Mouse (Mus musculus) lung, adult 18-20 months (tissue): ENCODE results near the gene Art2b.
A peak's percentile ranks its signal among the peaks of the same experiment; 100 is the strongest.
"Not testable (repeated sequence)": the region's sequence is repeated elsewhere in the genome, so short reads cannot be mapped to it uniquely, and the experiment has no call there.

Source experiments
- DNase-seq, 2 experiments: peaks; one replicate each; pipeline ENCODE4 v3.0.0; 2022; ENCODE audit warnings: mixed read lengths in 2 of 2

Gene Art2b

GRCm38 (mm10) chr7:101585408-101585807, at the start of gene Art2b:
Gene Art2b, minus strand, starts transcription at chr7:101585600.
- no peak for DNase-seq

- no peak for DNase-seq
Measured at GRCm38 (mm10) chr7:101634513-101634912, 49.1 kb upstream of the Art2b start.

- DNase-seq: no peak
Measured at GRCm38 (mm10) chr7:101633629-101634177, 48.3 kb upstream of the Art2b start.

GRCm38 (mm10) chr7:101628481-101628880, 43.1 kb upstream of the Art2b start:
- no peak for DNase-seq

GRCm38 (mm10) chr7:101627166-101627565, 41.8 kb upstream of the Art2b start:
- not testable (repeated sequence) for DNase-seq

- no peak for DNase-seq
Measured at GRCm38 (mm10) chr7:101624283-101624682, 38.9 kb upstream of the Art2b start.

GRCm38 (mm10) chr7:101621861-101622260, 36.5 kb upstream of the Art2b start:
- not testable (repeated sequence) for DNase-seq

- DNase-seq: peak; percentile 7 to 24
Measured at GRCm38 (mm10) chr7:101620373-101620772, 35.0 kb upstream of the Art2b start.

- DNase-seq: no peak
Measured at GRCm38 (mm10) chr7:101618273-101618672, 32.9 kb upstream of the Art2b start.

GRCm38 (mm10) chr7:101617438-101618165, 32.2 kb upstream of the Art2b start:
- no peak for DNase-seq

GRCm38 (mm10) chr7:101616136-101616835, 30.9 kb upstream of the Art2b start:
- DNase-seq: no peak

GRCm38 (mm10) chr7:101615406-101615805, 30.0 kb upstream of the Art2b start:
- peak; percentile 26 to 27 for DNase-seq

GRCm38 (mm10) chr7:101612786-101613527, 27.6 kb upstream of the Art2b start:
- DNase-seq: not testable (repeated sequence)

GRCm38 (mm10) chr7:101607845-101608244, 22.4 kb upstream of the Art2b start:
- peak in 1 of 2 experiments; percentile 8 for DNase-seq

GRCm38 (mm10) chr7:101600406-101600805, 15.0 kb upstream of the Art2b start:
- DNase-seq: no peak

- DNase-seq: no peak
Measured at GRCm38 (mm10) chr7:101598482-101598881, 13.1 kb upstream of the Art2b start.

GRCm38 (mm10) chr7:101594969-101595368, 9.6 kb upstream of the Art2b start:
- DNase-seq: no peak

GRCm38 (mm10) chr7:101584271-101584670, 1.1 kb downstream of the Art2b start:
- DNase-seq: peak in 1 of 2 experiments; percentile 14

GRCm38 (mm10) chr7:101582012-101582411, 3.4 kb downstream of the Art2b start:
- DNase-seq: no peak

GRCm38 (mm10) chr7:101580863-101581262, 4.5 kb downstream of the Art2b start:
- not testable (repeated sequence) for DNase-seq

- DNase-seq: no peak
Measured at GRCm38 (mm10) chr7:101574413-101574812, 11.0 kb downstream of the Art2b start.

GRCm38 (mm10) chr7:101573636-101574035, 11.8 kb downstream of the Art2b start:
- DNase-seq: not testable (repeated sequence)

- no peak for DNase-seq
Measured at GRCm38 (mm10) chr7:101564086-101564485, 21.3 kb downstream of the Art2b start.
